Mouse (Mus musculus) lung, postnatal 25 days (tissue): Measurements from ENCODE around the gene Epb41l2.

Experiments used
- DNase-seq: peaks from one replicate; pipeline ENCODE4 v3.0.0; 2022; ENCODE audit warnings: low spot score

Epb41l2 gene

DNA sequence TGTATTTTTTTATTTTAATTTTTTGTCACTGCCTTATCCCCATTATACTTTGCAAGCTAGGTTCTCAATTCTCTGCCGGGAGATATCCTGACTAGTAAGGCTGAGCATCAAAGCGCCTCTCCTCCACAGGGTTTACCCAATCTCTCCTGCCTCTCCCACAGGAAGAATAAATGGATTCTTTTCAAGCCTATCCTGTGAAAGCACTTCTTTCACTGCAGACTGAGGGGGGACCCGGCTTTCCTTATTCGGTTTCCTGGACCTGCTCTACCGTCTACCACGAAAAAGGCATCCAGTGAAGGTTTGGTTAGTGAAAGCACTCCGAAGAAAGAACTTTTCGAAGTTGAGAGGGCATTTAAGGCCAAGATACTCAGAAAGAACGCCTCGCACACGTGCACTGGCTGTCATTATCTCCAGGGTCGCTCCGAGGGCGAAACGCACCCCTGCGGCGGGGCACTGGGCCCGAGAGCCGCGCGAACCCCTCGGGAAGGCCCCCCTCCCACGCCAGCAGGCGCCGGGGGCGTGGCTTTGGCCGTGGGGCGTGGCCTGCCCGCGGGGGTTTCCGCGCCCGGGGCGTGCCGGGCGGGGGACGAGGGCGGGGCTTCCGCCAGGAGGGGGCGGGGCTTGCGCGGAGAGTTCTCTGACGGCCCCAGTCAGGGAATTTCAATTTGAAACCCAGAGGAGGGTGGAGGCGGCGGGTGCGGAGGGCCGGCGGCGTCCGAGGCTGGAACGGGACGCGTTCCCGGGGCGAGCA lies at the start of gene Epb41l2:
TSS of gene Epb41l2 (plus strand) at position 591 of the 751 bp plus-strand sequence.
- DNase-seq = peak; percentile 92

DNA sequence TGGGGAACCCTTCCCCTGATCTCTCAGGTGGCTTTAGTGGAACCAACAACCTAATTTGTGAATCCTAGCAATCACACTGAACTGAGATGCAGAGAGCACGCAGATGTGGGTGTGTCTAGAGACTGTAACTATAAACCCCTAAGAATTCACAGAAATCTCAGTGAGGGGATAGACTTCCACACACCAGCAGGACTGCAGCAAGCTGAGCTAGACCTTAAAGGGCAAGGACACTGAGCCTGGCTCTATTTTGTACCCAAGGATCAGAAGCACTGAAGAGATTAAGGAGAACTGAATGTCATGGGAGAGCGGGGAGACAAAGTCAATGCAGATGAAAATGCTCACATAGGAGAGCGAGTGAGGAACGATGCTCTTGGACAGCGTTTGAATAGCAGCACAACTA lies 49.6 kb upstream of the Epb41l2 start:
- DNase-seq = no peak

DNA sequence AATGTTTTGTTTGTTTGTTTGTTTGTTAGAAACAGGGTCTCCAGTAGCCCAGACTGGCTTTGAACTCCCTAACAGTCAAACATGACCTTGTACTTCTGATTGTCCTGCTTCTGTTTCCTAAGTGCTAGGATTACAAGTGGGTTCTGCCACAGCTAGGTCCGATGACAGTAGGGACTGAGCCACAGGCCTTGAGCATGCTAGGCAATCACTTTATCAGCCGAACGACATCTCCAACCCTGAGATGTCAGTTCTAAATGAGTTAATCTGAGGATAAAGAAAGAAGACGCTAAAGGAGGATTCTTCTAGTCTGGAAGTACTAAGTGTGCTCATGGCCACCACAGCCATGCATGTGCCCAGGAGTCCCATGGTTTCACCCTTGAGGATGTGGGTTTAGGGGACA lies 48.9 kb upstream of the Epb41l2 start:
- no peak for DNase-seq

DNA sequence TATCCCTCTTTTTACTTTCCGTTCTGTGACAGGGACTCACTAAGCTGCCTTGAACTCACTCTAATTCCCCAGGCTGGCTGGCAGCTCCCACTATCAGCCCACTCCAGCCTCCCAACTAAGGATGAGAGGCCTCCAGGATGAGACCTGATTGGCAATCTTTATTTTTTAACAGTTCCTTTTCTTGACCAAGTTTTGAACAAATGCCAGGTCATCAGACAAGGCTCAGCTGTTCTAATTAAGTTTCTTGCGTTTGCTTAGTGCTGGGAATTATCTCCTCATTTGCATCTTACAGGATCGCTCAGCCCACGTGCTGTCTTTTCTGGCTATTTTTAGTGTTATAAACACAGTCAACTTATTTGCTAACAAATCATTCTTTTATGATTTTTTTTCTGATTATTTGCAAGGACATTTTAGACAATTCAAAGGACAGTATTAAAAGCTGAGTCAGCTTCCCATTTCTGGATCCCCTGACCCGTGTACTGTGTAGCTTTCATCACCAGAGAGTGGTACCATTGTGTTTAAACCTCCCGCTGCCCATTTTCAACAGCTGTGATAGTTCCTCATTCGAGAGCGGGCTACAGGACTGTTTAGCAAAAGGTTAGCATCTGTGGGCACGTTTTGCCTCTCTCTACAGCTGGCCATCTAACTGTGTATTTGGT lies 47.9 kb upstream of the Epb41l2 start:
- peak; percentile 19 for DNase-seq

DNA sequence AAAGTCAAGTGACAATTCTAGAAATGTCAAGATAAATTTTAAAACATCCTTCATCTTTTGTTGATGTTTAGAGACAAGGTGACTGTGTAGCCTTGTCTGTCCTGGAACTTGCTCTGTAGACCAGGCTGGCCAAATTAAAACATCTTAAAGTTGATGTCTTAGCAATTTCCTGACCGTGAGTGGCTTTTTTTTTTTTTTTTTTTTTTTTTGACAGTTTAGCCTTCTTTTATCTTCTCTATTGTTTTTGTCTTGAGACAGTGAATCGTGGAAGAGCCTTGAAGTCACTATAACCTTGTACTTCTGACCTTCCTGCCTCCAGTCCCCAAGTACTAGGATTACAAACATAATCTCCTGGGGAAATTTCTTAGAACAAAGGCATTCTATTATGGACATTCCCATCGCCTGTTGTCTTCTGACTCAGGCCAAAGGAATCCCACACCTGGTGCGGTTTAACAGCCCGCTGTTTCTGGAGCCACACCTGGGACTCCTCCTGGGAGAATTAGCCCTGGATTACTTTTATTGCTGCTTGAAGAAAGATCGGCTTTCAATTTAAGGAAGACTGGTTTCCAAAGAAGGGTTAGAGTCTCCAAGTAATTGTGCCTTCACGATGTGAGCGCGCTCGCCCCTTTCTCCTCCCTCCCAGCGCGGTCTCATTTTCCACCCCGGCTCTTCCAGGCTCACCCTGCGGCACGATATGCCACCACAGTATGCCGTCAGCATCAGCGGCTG lies 45.6 kb upstream of the Epb41l2 start:
- no peak for DNase-seq

DNA sequence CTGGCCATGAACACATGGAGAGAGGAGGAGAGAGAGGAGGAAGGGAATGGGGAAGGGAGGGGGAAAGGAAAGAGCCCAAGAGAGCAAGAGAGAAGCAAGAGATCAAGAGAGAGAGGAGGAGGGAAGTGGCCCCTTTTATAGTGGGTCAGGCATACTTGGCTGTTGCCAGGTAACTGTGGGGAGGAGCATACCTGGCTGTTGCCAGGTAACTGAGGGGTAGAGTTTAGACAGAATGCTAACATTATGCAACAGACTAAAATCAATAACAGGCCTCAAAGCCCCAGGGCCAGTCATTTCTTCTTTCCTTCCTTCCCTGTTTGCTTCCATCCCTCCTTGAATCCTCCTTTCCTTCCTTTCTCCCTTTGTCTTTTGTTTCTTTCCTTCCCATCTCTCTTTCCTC lies 41.9 kb upstream of the Epb41l2 start:
- DNase-seq = peak; percentile 38

DNA sequence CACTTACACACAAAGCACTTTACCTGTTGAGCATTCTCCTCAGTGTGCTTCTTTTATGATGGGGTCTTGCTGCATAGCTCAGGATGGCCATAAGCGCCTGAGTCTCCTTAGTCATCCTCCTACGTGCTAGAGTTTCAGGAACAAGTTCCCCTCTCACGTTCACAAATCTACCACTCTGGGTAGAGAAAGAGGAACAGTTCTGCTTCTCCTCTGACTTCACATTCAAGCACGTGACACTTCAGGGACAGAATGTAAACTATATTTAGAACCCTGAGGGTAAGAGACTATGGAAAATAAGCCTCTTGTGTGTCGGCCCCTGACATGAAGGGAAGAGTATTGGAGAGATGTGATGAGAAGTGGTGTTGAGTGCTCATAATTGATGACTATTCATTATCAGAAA lies 41.2 kb upstream of the Epb41l2 start:
- peak; percentile 57 for DNase-seq

DNA sequence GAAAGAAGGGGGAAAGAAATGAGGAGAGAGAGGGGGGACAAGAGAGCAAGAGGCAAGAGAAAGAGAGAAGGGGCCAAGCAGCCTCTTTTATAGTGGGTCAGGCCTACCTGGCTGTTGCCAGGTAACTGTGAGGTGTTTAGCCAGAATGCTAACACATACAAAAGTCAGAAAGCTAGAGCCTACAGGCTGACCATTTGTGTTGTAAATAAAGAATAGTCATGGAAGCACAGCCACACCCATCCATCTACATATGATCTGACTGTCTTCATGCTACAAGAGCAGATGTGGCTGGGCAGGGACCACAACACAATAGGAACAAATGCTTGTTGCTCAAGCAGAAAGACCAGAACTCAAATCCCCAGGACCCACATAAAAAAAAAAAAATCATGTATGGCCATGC lies 40.1 kb upstream of the Epb41l2 start:
- no peak for DNase-seq

DNA sequence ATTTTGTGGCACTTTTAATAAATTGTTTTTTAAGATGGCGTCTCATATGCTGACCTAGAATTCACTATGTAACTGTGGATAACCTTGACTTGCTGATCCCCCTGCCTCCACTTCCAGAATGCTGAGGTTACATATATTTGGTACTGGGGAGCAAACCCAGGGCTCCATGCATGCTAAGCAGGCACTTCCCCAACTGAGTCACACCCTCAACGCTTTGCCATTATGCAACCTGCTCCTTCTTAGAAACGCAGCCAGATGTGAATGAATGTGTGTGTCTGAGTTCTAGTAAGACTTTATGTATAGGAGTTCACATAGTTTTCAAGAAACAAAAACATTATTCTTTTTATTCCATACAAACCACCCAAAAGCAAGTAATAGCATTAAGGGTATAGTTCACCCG lies 38.4 kb upstream of the Epb41l2 start:
- DNase-seq = peak; percentile 12

DNA sequence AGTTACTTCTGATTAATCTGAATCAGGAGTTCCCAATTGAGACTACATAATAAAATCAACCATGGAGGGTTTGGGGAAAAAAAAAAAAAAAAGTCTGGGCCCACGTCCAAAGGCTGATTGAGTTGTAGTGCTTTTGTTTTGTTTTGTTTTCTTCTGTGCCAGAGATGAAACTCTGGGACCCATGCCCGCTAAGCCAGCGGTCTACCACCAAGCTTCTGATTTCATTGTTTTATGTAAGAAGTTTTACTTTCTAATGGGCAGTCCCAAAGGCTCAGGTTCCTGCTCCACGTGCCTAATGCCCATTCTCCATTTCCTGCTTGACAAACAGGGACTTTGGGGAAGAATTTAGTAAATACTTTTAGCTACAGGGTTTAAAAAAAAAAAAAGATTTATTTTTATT lies 33.9 kb upstream of the Epb41l2 start:
- peak; percentile 54 for DNase-seq

DNA sequence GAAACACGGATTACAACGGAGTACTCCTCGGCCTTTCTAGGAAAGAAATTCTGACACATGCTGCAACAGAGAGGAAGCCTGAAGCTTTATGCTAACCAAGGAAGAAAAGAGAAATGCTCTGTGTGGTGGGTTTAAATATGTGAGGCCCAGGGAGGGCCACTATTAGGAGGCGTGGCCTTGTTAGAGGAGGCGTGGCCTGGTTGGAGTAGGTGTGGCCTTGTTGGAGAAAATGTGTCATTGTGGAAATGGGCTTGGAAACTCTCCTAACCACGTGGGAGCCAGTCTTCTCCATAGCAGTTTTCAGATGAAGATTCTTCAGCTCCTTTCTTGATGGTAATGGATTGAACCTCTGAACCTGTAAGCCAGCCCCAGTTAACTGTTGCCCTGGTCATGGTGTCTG lies 32.1 kb upstream of the Epb41l2 start:
- DNase-seq = no peak

DNA sequence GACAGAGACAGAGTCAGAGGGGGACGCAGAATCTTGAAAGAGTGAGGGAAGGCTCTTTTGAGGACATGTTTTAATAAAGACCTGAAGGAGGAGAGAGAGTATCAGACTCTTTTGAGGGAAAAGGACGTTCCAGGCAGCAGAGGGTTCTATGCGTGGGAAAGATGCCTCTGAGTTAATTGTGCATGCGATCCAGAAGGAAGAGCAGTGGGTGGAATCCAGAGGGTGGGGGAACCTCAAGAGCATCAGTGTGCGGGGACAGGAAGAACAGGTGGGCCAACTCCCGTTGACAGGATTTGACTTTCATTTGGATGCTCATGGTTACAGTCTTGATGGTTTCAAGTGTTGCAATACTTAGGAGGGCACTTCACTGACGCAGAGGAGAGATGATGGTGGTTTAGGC lies 29.5 kb upstream of the Epb41l2 start:
- DNase-seq = no peak

DNA sequence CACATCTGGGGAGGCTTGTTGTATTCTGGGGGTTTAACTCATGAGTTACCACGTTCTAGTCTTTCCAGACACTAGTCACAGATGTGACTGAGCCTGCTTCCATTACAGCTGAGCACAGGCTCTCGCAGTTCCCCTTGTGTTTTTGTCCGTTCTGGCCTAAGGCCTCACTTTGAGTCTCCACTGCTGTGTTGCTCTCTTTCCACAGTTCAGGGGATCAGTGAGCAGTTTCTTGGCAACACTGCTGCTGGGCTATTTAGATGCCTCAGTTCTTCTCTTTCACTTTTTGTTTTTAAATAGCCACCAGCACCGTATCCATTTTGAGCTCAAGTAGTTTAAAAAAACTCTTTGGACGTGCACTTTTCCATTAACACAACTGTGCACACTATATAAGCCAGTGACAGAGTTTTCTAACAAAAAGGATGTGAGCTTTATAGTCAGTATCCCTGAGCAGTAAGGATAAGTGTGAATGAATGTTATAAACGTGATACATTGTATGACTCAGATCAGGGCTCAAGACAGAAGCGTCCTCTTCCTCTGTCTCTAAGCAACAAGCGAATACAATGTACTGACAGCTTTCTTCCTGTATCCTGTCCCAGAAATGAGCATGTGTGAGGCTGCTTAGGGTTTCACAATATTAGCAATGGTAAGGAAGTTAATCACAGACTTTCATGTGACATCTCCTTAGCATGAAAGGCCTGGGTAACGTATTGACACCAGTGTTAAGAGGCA lies 28.1 kb upstream of the Epb41l2 start:
- peak; percentile 70 for DNase-seq

DNA sequence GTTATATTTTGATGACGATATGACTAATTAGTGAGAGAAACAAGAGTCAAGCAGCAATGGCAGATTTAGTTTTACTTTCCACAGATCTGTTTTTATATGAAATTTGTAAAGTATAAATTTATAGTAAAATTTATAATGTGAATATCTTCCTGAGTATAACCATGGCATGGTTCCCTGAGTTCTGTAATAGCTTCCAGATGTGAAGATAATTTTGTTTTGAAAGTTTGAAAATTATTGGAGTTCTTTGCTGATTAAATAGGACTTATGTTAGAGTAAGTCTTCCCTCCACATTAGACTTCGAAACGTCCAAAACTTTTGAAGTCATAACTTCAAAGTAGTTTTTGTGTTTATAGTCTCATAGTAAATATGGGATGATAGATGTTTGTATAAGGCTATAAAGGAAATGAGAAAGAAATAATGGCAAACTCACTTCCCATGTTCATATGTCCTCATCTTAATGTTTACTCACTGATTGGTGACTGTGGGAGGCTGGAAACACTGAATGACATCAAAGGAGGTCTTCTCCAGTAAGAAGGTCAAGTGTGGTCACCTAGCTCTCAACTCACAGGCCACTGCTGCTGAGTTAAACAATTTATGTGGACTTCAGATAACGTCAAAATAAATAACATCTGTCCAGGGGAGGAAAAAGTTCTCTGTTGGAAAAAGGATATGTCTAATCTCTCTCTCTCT lies 26.1 kb upstream of the Epb41l2 start:
- DNase-seq = no peak

DNA sequence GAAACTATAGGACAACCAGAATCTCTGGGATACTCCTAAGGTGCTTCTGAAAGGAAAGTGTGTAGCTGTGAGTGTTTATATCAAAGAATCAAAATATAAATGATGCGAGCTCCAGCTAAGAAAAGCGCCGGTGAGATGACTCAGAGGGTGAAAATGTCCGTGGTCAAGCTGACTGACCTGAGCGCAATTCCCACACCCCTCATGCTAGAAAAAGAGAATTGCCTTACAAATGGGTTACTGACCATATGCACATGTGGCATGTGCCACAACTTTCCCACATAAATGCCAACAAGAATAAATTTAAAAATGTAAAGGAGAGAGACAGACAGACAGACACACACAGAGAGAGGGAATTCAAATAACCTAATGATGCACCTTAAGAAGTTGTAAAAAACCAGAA lies 18.9 kb upstream of the Epb41l2 start:
- no peak for DNase-seq

DNA sequence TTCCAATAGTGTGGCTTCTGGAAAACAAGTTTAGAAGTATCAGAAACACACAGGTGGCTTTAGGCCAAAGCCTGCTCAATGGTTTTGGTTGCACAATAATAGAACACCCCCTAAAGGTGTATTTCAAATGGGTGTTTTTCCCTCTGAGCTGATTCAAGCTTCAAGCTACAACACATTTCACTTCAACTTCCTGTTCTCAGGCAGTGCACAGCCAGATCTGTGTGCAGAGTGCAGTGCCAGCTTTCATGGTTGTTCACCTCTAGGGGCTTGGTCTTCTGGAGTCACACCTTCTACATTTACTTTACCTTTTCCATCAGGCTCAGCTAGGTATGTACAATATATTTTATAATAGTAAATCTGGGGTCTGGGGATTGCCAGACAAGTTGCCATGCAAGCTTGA lies 16.8 kb upstream of the Epb41l2 start:
- no peak for DNase-seq

DNA sequence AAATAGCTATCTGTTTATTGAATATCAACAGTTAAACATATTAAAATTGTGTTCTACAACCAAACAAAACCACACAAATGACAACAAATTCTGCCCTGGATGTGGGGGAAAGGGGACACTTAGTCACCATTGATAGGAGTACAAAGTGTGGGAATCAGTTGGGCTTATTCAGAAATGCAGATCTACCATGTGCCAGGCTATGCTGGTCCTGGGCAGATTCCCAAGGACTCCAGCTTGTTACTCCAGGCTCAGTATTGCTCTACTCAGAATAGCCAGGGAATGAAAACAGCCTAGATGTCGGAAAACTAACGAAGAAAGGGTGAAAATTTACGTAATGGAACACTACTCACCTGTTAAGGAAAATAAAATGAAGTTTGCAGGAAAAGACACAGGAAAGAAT lies 5.7 kb upstream of the Epb41l2 start:
- no peak for DNase-seq

DNA sequence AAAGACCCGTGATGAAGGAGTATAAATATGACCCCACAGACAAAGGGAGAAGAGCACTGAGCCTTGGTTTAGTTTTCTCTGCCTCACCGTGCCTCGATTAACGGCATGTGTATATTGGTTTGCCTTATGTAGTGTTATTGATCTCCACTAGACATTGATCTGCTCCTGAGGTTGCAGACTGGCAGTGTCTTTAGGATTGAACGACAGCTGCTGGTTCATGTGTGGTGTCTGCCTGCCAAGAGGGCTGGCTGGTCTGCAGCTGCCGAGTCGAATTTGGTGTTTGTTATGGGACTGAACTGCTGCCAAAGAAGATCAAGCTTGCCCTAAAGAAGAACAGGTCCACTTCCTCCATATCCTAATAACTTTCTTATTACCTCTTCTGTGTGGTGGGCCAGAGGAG lies 5.2 kb upstream of the Epb41l2 start:
- DNase-seq = no peak

DNA sequence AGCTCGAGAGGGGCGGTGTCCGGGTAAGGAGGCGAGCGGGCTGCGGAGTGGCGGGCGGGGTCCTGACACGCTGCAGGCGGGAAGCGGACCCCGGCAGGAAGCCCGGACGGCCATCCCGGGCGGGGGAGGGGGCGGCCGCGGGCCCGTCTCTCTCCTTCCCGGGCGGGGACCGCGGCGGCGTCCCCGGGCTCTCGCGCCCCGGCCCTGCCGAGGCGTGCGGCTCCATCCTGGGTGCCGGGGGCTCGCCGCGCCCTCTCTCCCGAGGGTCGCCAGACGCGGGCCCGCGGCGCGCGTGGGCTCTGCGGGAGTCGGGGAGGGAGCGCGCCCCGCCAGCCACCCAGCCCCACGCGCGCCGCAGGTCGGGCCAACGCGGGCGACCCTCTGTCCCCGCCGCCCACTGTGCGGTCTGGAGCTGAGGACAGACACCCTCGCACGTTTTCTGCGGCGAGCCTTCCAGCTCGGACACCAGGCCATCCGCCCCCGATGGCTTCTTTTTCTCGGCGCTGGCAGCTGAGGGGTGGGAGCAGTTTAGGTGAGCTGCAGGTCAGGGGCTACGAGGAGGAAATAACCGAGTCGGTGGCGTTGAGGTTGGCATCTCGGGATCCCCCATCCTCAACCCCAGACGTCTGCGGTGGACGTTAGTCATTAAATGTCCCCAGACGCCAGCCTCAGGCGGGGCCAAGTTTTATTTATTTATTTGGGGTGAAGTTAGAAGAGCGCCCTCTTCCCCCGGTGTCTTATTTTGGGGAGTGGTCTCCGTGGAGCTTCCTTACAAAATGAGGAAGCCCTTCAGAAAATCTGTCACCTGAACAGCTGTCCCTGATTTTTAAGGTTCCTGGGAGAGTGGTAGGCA lies 587 bp downstream of the Epb41l2 start:
- DNase-seq = no peak

DNA sequence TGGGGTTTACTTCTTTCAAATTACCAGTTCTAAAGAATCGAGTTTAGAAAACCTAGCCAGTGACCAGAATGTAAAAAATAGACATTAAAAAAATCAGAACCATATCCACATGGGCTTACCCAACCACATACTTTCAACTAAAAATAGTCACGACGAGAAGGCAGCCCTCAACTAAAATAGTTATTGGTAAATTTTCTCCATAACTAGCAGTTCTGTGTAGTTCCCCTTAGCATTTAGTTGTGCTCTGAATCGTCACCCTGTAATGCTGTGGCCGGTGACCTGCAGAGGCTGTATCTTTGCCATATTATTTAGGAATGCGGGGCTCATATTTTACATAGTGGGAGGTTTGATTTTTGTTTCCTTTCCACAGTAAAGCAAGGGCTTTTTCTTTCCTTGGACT lies 2.6 kb downstream of the Epb41l2 start:
- no peak for DNase-seq

DNA sequence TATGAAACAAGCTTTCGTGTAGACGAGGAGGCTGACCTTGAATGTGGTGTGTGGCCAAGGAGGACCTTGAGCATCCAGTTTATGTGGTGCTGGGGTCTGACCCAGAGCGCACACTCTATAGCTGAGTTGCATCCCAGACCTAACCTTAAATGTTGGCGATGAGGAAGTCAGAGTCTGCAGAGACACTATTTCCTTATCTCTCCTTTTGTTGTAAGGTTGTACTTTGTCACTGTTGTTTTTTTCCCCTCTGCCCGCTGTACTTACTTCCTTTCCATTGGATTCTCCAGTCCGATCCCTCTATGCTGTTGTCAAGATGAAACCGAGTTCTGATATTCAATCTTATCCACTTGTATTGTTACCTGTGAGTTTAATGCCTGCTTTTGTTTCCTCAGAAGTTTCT lies 5.6 kb downstream of the Epb41l2 start:
- DNase-seq = no peak
